Mouse (Mus musculus) layer of hippocampus, adult 9-11 months (tissue): ENCODE measurements around the gene Soat1.

Experiments used
- DNase-seq: peaks from one replicate; pipeline ENCODE4 v3.0.0; 2022

Gene Soat1

GRCm38 (mm10) chr1:156463981-156464853 lies 9.9 kb downstream of the Soat1 start:
- no peak for DNase-seq

GRCm38 (mm10) chr1:156462273-156462991 lies 11.7 kb downstream of the Soat1 start:
- DNase-seq, result no peak

- no peak for DNase-seq
These were observed 13.1 kb downstream of the Soat1 start for GRCm38 (mm10) chr1:156461036-156461435.

GRCm38 (mm10) chr1:156460216-156460615 lies 13.9 kb downstream of the Soat1 start:
- no peak for DNase-seq

- DNase-seq, result no peak
These were observed 14.4 kb downstream of the Soat1 start for GRCm38 (mm10) chr1:156459690-156460089.

- DNase-seq, result no peak
These were observed 15.6 kb downstream of the Soat1 start for GRCm38 (mm10) chr1:156458391-156459060.

- no peak for DNase-seq
These were observed 18.9 kb downstream of the Soat1 start for GRCm38 (mm10) chr1:156455005-156455758.

GRCm38 (mm10) chr1:156454384-156454783 lies 19.7 kb downstream of the Soat1 start:
- DNase-seq, result no peak

GRCm38 (mm10) chr1:156453876-156454275 lies 20.3 kb downstream of the Soat1 start:
- no peak for DNase-seq

- no peak for DNase-seq
These were observed 23.7 kb downstream of the Soat1 start for GRCm38 (mm10) chr1:156450478-156450877.

GRCm38 (mm10) chr1:156449691-156450090 lies 24.4 kb downstream of the Soat1 start:
- no peak for DNase-seq

- DNase-seq, result no peak
These were observed 25.0 kb downstream of the Soat1 start for GRCm38 (mm10) chr1:156449089-156449488.

- DNase-seq, result no peak
These were observed 29.1 kb downstream of the Soat1 start for GRCm38 (mm10) chr1:156445049-156445448.

GRCm38 (mm10) chr1:156442776-156443175 lies 31.4 kb downstream of the Soat1 start:
- peak; percentile 31 for DNase-seq

GRCm38 (mm10) chr1:156442266-156442665 lies 31.9 kb downstream of the Soat1 start:
- DNase-seq, result no peak

- DNase-seq, result no peak
These were observed 36.4 kb downstream of the Soat1 start for GRCm38 (mm10) chr1:156437726-156438125.

GRCm38 (mm10) chr1:156437016-156437708 lies 37.0 kb downstream of the Soat1 start:
- DNase-seq, result peak; percentile 23

- DNase-seq, result no peak
These were observed 40.6 kb downstream of the Soat1 start for GRCm38 (mm10) chr1:156433497-156433896.

GRCm38 (mm10) chr1:156432498-156432897 lies 41.6 kb downstream of the Soat1 start:
- no peak for DNase-seq

- no peak for DNase-seq
These were observed 45.7 kb downstream of the Soat1 start for GRCm38 (mm10) chr1:156428434-156428833.

- DNase-seq, result no peak
These were observed 48.4 kb downstream of the Soat1 start for GRCm38 (mm10) chr1:156425746-156426145.

- no peak for DNase-seq
These were observed 50.1 kb downstream of the Soat1 start for GRCm38 (mm10) chr1:156424054-156424453.
